Mouse (Mus musculus) liver, adult 2 months (tissue): Measurements from ENCODE around the gene Plekha6.

Experiments
- CTCF ChIP-seq: fragments of 200-500 bp; IDR thresholded peaks from 2 replicates; pipeline ENCODE4 v1.5.1; 2011; ENCODE audit warnings: low read depth, low read length, control low read depth
- POLR2A ChIP-seq: fragments of 200-500 bp; IDR thresholded peaks from 2 replicates; pipeline ENCODE4 v1.6.1; 2011; ENCODE audit warnings: low read length, control low read depth; ENCODE audit not compliant: insufficient read depth; ENCODE audit errors: extremely low read depth

DNA sequence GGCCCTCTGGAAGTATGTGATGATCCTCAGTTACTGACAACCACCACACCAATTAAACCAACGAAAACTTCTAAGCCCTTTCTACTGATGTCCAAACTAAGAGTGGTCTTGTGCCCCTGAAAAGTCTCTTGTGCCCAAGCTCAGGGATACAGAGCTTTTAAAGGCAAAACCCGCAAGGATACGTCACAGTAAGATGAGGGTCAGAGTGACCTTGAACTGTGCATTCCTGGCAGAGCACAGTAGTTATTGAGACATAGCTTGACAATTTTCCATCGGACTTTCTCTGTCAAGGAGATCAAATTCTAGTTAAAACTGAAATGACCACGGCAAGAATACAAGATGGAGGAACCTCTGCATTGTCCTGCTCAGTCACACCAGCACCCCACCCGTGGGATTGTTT lies 42.8 kb upstream of the Plekha6 start:
- no peak for TF ChIP-seq POLR2A
- TF ChIP-seq CTCF, result no peak
